Mouse (Mus musculus) splenic B cell, adult 2 months (primary cell): Measurements from ENCODE around the gene Fam126a.
"Not testable (repeated sequence)": the region's sequence is repeated elsewhere in the genome, so short reads cannot be mapped to it uniquely, and the experiment has no call there.

ENCODE experiments used
- DNase-seq: peaks from one replicate; pipeline ENCODE4 v3.0.0-alpha.2; 2011; ENCODE audit warnings: low read depth, low spot score
- H3K27me3 ChIP-seq: 2 replicates; pipeline ENCODE4 v1.6.1; 2012; ENCODE audit warnings: mild to moderate bottlenecking, low read length, moderate library complexity, mixed read lengths; ENCODE audit not compliant: control insufficient read depth, poor library complexity, insufficient read depth, severe bottlenecking
- H3K36me3 ChIP-seq: 2 replicates; pipeline ENCODE4 v1.6.1; 2012; ENCODE audit warnings: mild to moderate bottlenecking, low read length, moderate library complexity, mixed read lengths; ENCODE audit not compliant: control insufficient read depth, poor library complexity, insufficient read depth, severe bottlenecking

The Fam126a gene

DNA sequence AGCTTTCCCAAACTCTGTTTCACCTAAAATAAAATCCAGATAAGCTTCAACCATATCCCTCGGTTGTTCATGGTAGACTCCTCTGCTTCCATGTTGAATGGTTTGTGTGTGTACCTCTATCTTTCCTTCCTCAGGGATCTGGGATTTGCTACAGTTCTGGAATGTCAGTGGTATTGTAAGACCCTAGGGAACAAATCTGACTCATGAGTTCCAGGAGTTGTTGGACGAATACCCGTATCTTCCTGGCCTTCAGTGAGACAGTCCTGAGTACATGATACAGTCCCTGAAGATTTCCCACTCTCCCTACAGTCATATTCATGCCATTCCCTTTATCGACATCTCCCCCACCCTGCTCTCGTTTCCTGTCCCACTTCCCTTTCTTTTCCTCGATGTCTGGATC, 157.9 kb downstream of the Fam126a start:
- DNase-seq: no peak
- Histone ChIP-seq H3K36me3 (no peaks in the 10 kb centered on the region), H3K27me3 (no peaks in the 10 kb centered on the region; the same call in 1 of the 2 replicates)

DNA sequence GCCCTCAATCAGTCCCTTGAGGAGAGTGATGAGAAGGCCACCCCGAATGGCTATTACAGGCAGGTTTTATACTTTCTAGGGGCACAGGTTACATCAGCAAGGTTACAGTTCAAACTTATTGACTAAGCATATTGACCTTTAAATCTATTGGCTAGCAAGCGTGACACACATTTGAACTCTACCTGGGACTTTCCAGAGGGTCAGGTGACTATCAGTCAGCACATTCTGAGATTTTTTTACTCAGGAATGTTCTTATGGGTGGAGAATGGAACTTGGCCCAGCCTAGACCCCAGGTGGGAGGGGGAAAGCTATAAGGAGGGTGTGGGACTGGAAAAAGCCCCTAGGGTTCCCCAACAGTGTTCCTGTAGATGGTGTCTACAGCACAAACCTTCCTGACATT, 159.2 kb downstream of the Fam126a start:
- not testable (repeated sequence) for H3K27me3 ChIP-seq, H3K36me3 ChIP-seq
- peak; percentile 21 for DNase-seq

DNA sequence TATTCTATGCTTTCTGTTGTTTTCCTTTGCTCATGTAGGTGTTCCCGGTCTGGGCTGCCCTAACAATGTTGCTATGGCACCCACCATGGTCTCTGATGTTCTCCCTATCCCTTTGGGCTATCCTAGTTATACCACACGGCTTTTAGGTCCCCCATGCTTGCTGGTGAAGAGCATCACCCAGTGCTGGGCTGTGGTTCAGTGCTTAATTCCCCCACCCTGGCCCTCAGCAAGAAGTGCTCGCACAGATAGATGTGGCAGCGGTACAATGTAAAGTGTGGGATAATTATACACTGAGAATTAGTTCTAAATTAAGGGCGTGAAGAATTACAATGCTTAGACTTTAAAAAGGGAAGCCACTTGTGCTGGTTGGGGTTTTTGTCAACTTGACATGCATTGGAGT, 164.5 kb downstream of the Fam126a start:
- Histone ChIP-seq H3K27me3 (no peaks in the 10 kb centered on the region), H3K36me3 (0 out of 2 replicates have a peak, but pooled peaks cover 3% of the 10 kb centered on the region)
- DNase-seq: no peak
